Mouse (Mus musculus): ENCODE results near the gene Prkce.
A peak's percentile ranks its signal among the peaks of the same experiment; 100 is the strongest.

Prkce gene

DNA sequence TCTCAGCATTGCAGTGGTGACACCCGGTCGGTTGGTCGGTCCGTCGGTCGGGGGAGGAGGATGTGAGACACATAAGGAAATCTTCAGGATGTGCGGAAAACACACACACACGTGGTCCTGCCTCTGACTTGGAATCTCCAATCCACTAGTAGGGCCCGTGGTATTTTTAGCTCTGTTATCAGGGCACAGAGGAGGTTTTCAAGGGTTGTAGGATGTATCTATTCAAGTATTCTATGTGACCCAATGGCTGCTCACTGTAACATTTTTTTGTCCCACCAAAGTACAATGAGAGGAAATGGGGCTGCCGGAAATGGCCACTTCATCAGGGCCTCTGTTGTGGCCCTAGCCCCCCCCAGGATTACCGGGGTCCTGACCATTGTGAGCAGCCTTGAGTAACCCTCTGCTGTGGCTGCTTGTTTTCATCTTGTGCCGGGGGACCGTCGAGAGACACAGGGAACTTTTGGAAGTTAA is 135.3 kb downstream of the Prkce start:
- DNase-seq = peak; percentile 49

DNA sequence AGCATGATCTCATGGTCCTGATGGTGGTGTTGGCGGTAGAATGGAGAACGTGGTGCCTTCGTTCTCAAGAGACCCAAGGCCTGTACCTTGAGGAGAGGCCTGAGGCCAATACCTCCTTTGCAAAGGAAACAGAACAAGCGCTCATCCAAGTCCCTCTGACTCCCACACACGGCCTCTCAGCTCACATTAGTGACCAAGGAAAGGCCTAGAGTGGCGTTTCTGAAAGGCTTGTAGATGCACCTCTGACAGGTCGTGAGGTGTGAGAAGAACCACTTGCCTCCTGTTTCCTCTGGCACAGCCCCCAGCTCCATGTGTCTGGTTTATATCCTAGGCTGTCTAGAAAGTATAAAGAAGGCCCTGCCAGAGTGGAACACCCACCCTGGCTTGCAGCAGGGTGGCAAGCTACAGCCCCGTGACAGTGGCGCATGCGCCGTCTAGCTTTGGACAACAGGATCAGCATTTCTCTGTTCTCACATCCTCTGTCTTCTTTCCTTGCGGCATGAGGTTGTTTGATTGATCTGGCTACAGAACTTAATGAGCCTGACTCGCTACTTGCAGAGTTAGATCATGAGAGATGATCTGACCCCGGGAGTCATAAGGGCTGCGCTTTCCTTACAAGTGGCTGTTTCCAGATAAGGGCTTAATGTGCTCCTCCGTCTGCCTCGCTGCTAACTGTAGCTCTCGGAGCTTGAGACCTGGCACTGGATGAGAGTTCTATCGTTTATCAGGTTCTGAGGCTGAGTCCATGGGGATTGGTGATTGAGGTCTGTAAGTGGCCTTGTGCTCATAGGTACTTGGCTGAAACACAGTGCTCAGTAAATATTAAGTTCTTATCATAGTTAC is 136.0 kb downstream of the Prkce start:
- DNase-seq = no peak

DNA sequence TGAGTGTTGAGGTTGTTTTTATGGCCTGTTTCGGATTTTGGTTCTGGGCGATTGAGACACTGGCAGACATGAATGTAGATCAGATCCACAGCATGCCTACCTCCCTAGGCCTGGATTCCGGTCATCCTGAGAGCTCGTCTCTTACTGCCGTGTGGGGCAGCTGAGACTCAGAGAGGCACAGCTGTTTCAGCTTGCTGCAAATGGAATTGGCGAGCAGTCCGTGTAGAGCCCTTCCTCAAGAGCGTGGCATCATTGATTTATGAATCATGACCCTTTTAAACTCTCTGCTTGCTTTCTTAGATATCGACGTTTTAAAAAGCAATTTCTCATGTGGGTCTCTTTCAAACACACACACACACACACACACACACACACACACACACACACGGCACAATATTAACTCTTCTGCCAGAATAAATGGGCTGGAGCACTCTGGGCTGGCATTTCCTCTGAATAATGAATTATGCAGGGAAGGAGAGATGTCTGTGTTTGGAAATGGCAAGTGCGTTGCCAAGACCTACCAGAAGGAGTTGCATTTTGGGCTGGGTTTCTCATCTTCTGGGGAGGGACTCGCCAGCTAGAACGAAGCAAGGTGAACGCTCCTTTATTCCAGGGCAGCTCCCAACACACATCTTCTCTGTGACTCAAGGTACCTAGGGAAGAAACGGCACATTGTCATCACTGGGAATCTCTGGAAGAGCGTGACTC is 137.5 kb downstream of the Prkce start:
- no peak for DNase-seq

DNA sequence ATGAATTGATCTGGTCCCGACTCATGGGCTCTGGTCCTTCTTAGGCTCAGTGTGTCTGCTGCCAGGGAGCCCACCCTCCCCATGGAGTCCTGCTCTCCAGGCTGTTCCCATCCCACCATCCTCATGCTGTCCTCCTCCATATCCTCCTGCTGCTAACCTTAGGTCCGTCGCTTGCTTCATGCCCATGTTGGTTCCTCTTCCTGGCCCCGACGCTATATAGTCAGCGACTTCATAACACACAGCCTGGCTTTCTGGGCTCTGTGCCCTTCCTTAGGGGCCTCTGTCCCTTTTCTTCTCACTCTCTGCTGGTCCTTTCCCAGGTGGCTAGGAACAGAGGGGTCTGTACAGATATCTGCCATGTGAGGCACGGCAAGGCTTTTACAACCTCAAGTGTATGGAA is 138.6 kb downstream of the Prkce start:
- no peak for DNase-seq

GRCm38 (mm10) chr17:86313413-86314139 is 146.0 kb downstream of the Prkce start:
- peak; percentile 71 for DNase-seq

GRCm38 (mm10) chr17:86315874-86316273 is 148.3 kb downstream of the Prkce start:
- DNase-seq = no peak

GRCm38 (mm10) chr17:86316771-86317170 is 149.2 kb downstream of the Prkce start:
- DNase-seq = no peak

- DNase-seq = no peak
Observed at GRCm38 (mm10) chr17:86317197-86317596, 149.6 kb downstream of the Prkce start.

GRCm38 (mm10) chr17:86319967-86320602 is 152.5 kb downstream of the Prkce start:
- DNase-seq = no peak

DNA sequence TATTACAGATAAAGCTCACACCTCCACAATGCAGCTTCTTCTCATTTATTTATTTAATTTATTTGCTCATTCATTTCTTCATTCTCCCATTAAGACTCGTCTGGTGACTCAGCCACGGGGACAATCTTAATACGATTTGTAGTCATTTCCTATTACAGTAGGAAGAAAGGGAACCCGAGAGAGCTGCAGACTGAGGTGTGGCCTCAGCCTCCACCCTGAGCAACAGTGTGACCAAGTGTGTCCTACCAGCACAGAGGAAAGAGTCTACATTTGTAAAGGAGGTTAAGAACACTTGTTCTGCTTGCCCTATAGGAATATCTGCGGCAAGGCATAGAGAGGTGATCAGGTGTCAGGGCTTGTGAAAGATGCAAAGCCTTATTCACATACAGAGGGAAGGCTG is 155.3 kb downstream of the Prkce start:
- DNase-seq = no peak

DNA sequence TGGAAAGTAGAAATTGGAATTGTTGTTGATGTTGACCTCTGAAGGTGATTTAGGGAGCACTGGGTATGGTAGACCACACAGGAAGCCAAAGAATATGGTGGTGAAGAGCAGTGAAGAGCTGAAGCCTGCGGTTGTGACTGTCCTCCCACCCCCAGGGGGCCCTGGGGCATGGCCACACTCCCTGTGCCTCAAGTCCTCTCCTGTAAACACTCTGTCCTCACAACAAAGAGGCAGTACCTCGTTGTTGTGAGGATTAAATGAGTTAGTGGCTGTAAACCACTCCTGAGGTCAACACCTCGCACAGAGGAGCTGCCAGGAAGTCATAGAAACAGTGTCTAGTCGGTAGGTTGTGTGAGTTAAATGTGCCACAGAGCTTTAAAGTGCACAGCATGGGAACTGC is 155.7 kb downstream of the Prkce start:
- no peak for DNase-seq

GRCm38 (mm10) chr17:86323909-86324686 is 156.5 kb downstream of the Prkce start:
- DNase-seq = no peak

- DNase-seq = no peak
Observed at GRCm38 (mm10) chr17:86324756-86325155, 157.2 kb downstream of the Prkce start.

DNA sequence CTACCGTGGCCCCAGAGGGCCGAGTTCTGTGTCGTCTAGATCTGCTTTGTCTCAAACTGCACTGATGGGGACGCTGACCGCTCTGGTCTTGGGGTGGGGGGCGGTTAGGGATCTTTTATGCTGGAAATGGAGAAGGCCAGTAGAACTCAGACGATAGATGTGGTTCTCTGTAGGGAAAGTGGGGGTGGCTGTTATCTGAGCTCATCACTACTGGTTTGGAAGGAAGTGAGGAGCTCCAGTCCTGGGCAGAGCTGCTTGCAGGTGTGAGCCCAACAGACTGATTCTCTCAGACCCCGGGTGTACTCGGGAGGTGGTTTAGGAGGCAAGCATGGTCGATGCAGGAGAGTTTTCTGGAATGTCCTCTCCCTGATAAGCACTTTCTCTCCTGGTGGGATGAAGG is 157.7 kb downstream of the Prkce start:
- DNase-seq = no peak

GRCm38 (mm10) chr17:86327958-86328357 is 160.4 kb downstream of the Prkce start:
- no peak for DNase-seq

DNA sequence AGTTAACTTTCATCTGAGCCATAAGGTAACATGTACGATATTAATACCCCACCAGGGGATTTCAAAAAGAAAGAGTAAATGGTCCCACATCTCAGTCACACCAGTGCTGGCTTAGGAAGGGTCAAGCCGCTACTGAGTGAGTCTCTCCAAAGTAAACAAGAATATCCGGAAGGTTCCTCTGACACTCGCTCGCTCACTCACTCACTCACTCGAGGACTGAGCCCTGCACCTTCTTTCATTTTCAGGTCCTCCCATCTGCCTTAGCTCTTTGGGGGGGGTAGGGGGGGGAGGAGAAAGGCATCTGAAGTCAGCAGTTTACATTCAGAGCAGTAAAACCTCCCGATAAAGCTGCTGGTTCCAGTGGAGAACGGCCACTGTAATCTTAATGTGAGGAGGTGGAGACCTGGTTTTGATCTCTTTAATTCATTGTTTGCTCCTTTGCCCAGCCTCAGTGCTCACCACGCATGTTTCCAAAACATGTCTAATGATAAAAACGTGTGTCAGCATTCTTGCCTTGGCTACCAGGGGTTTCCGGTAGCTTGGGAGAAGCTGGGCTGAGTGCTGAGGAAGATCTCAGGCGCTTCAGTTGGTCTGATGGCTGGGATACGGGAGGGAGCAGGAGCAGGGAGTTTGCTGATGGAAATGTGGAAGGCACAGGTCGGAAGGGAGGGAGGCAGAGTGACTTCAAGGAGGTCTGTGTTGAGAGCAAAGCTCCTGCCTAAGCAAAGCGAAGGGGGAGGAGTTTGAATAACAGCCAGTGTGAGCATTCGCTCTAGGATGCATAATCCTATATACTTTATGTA is 161.9 kb downstream of the Prkce start:
- no peak for DNase-seq

GRCm38 (mm10) chr17:86330076-86330955 is 162.7 kb downstream of the Prkce start:
- no peak for DNase-seq

- no peak for DNase-seq
Observed at GRCm38 (mm10) chr17:86331835-86332234, 164.2 kb downstream of the Prkce start.

DNA sequence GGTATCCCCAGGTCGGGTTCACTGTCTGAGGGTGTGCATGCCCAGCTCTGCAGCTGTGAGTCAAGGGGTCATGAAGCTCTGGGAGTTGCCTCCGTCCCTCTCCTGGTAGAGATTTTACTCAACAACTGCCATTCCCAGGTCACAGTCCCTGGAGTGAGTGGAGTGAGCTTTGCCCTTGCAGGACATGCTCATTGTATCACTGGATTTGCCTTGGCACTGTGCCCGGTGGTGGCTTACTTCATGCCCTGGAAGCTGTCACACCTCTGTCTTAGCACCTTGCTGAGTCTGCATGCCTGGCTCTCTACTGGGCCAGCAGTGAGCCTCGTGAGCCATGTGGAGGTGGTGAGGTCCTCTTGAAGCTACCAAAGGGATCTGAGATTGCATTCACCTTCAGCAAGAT is 167.4 kb downstream of the Prkce start:
- peak; percentile 39 for DNase-seq

DNA sequence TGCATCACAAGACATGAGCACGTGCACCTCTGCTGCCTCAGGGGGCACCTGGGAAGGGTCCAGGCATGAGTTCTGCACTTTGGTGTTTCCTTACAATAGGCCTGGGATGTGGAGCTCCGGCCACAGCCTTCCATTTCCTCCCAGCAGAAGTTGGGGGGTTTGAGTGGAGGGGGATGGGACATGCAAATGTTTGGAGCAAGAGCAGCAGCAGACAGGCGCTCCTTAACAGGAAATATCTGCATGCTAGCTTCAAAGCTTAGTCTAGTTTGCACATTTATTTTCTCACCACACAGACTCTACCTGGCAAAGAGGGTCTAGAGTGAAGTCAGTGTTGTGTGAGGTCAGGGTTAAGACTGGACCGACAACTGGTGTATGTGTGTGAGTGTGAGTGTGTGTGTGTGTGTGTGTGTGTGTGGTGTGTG is 169.1 kb downstream of the Prkce start:
- DNase-seq = peak; percentile 45
